Comparison of ENCODE assay signal across 21 mouse cellular contexts in genomic region chr16:34102742-34103141, GRCm38 (mm10).
DNase-seq lines count a peak whose midpoint lies in the region; ATAC-seq lines count a peak whose summit lies in the region.
"Had no signal": no experiment of that assay in that cellular context is flagged by ENCODE, and none has a peak within 500 bp of the region (broad histone marks: within the 10 kb centered on the region; RNA-seq: fewer than 3 reads in every experiment).

No protein-coding gene starts in this region.

- H3K4me2 ChIP-seq in embryonic facial prominence, embryonic 13.5 days = no peak overlapping the region
- H3K4me2 ChIP-seq in heart, embryonic 13.5 days = no peak overlapping the region
- H3K4me2 ChIP-seq: embryonic facial prominence, embryonic 12.5 days; hindbrain, embryonic 13.5 days; liver, embryonic 11.5 days; stomach, embryonic 15.5 days had no signal

- H3K36me3 ChIP-seq in embryonic facial prominence, embryonic 13.5 days = peaks cover 6% of the 10 kb centered on the region; the same call in 1 of the 2 replicates
- H3K36me3 ChIP-seq in embryonic facial prominence, embryonic 10.5 days (replicated peaks) = no peaks in the 10 kb centered on the region
- no peaks in the 10 kb centered on the region for H3K36me3 ChIP-seq in heart, embryonic 13.5 days
- H3K36me3 ChIP-seq: embryonic facial prominence, embryonic 12.5 days; midbrain, embryonic 10.5 days; stomach, embryonic 15.5 days had no signal

- WGBS in embryonic facial prominence, embryonic 13.5 days = 66% methylated on average over 5 of the region's 5 CpGs
- 64% methylated on average over 5 of the region's 5 CpGs for WGBS in embryonic facial prominence, embryonic 10.5 days
- WGBS in heart, embryonic 13.5 days = 24% methylated on average over 5 of the region's 5 CpGs

- H3K27me3 ChIP-seq in embryonic facial prominence, embryonic 13.5 days = no peaks in the 10 kb centered on the region
- no peaks in the 10 kb centered on the region for H3K27me3 ChIP-seq in embryonic facial prominence, embryonic 10.5 days (replicated peaks; ENCODE audit: low read depth, poor library complexity, severe bottlenecking)
- no peaks in the 10 kb centered on the region for H3K27me3 ChIP-seq in heart, embryonic 13.5 days (replicated peaks)
- H3K27me3 ChIP-seq: embryonic facial prominence, embryonic 12.5 days; hindbrain, embryonic 13.5 days; stomach, embryonic 15.5 days had no signal

- peaks cover 7% of the 10 kb centered on the region; the same call in 1 of the 2 replicates for H3K4me1 ChIP-seq in embryonic facial prominence, embryonic 13.5 days
- no peaks in the 10 kb centered on the region for H3K4me1 ChIP-seq in embryonic facial prominence, embryonic 10.5 days
- peaks cover 38% of the 10 kb centered on the region for H3K4me1 ChIP-seq in heart, embryonic 13.5 days
- H3K4me1 ChIP-seq: embryonic facial prominence, embryonic 12.5 days had no signal

- no peak for ATAC-seq in embryonic facial prominence, embryonic 13.5 days (ENCODE audit: insufficient number of reproducible peaks, insufficient read depth, low FRiP score, low TSS enrichment, low read depth)
- no peak for ATAC-seq in heart, embryonic 13.5 days (ENCODE audit: extremely low read depth, insufficient number of reproducible peaks, low FRiP score, low TSS enrichment)
- ATAC-seq: forebrain, embryonic 14.5 days; inflammation-experienced regulatory T-cells, adult 6 months had no signal

- no peak overlapping the region for H3K4me3 ChIP-seq in embryonic facial prominence, embryonic 13.5 days
- H3K4me3 ChIP-seq in embryonic facial prominence, embryonic 10.5 days = no peak overlapping the region
- H3K4me3 ChIP-seq in heart, embryonic 13.5 days = no peak overlapping the region
- H3K4me3 ChIP-seq: embryonic facial prominence, embryonic 12.5 days; hindbrain, embryonic 13.5 days; midbrain, embryonic 10.5 days; stomach, embryonic 15.5 days had no signal

- 0 out of 2 replicates have a peak overlapping the region, but pooled peaks have one; percentile 4 for H3K27ac ChIP-seq in embryonic facial prominence, embryonic 13.5 days
- H3K27ac ChIP-seq in embryonic facial prominence, embryonic 10.5 days (replicated peaks) = no peak overlapping the region
- peak overlapping the region; percentile 56; the same call in 1 of the 2 replicates for H3K27ac ChIP-seq in heart, embryonic 13.5 days (replicated peaks)
- H3K27ac ChIP-seq: embryonic facial prominence, embryonic 12.5 days; hindbrain, embryonic 13.5 days; macrophage; midbrain, embryonic 10.5 days; stomach, embryonic 15.5 days had no signal

- H3K9ac ChIP-seq in embryonic facial prominence, embryonic 13.5 days = no peak overlapping the region
- peak overlapping the region; percentile 24; the same call in 1 of the 2 replicates for H3K9ac ChIP-seq in heart, embryonic 13.5 days
- H3K9ac ChIP-seq: embryonic facial prominence, embryonic 12.5 days; hindbrain, embryonic 13.5 days; stomach, embryonic 15.5 days had no signal

- no peak for DNase-seq in embryonic facial prominence, embryonic 10.5 days (ENCODE audit: low spot score)
- no peak for DNase-seq in heart, adult 18-20 months
- peak; percentile 30 for DNase-seq in lung, postnatal 36 days
- DNase-seq in lung, postnatal 25 days (ENCODE audit: low spot score) = no peak
- no peak for DNase-seq in left cerebral cortex, adult 9 months (ENCODE audit: low spot score in 2 of 2)
- DNase-seq: adrenal gland, postnatal 25 days; B cell, adult 2 months; kidney, adult 2 months; kidney, postnatal 10 days; right cerebral cortex, postnatal 25 days; thymus, adult 2 months had no signal

- H3K9me3 ChIP-seq in embryonic facial prominence, embryonic 13.5 days = no peaks in the 10 kb centered on the region
- no peaks in the 10 kb centered on the region for H3K9me3 ChIP-seq in embryonic facial prominence, embryonic 10.5 days
- no peaks in the 10 kb centered on the region for H3K9me3 ChIP-seq in heart, embryonic 13.5 days
- H3K9me3 ChIP-seq: embryonic facial prominence, embryonic 12.5 days; hindbrain, embryonic 13.5 days; midbrain, embryonic 10.5 days; stomach, embryonic 15.5 days had no signal
